Mouse (Mus musculus) lung, adult 2 months (tissue): ENCODE data around the gene Map2k3.

Experiments
- CTCF ChIP-seq: fragments of 200-500 bp; IDR thresholded peaks from 2 replicates; pipeline ENCODE4 v1.5.1; 2011; ENCODE audit warnings: mild to moderate bottlenecking, low read length, control low read depth; ENCODE audit not compliant: insufficient read depth
- POLR2A ChIP-seq: fragments of 200-500 bp; IDR thresholded peaks from 2 replicates; pipeline ENCODE4 v1.6.1; 2011; ENCODE audit warnings: low read depth, mild to moderate bottlenecking, control low read depth, low read length, borderline replicate concordance; ENCODE audit errors: extremely low read depth

GRCm38 (mm10) chr11:60954255-60955104 is 22.6 kb downstream of the Map2k3 start:
- no peak for TF ChIP-seq CTCF
- TF ChIP-seq POLR2A = no peak
